ENCODE assay signal across 22 mouse cellular contexts in the genomic region with DNA sequence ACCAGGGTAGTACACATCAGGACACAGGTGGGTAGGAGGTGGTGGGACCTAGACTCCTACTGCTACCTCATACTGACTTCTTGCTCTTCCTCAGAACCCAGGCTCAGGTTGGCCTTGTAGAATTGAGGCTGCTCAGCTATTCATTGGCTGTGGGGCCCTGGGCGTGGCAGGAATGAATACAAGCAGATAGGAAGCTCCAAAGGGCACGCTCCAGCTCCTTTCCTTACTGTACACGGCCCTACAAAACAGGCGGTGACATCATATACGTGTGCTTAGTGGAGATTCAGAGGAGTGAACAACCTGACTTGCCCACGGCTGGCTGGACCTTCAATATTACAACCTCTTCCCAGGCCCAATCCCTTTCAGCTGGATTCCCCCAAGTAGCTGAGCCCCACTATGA.
"Had no signal": no experiment of that assay in that cellular context is flagged by ENCODE, and none has a peak within 500 bp of the region (broad histone marks: within the 10 kb centered on the region; RNA-seq: fewer than 3 reads in every experiment).

No protein-coding gene starts in this region.

- H3K36me3 ChIP-seq: midbrain, embryonic 12.5 days; midbrain, embryonic 15.5 days; neural tube, embryonic 12.5 days; neural tube, embryonic 15.5 days had no signal

- H3K4me3 ChIP-seq: layer of hippocampus, adult 2 months; left cerebral cortex, adult 2 months; megakaryocyte, embryonic 14.5 days; midbrain, embryonic 12.5 days; midbrain, embryonic 15.5 days; neural tube, embryonic 12.5 days; neural tube, embryonic 15.5 days had no signal

- DNase-seq: kidney, adult 18-20 months; kidney, adult 9 months; kidney, postnatal 25 days; layer of hippocampus, adult 9-11 months; layer of hippocampus, postnatal 36 days; liver, postnatal 0 days; lung, embryonic 14.5 days; lung, postnatal 36 days; right cerebral cortex, adult 18-20 months; right cerebral cortex, postnatal 14 days; right cerebral cortex, postnatal 4 days; thymus, postnatal 25 days had no signal

- H3K9me3 ChIP-seq: megakaryocyte, embryonic 14.5 days; midbrain, embryonic 12.5 days; midbrain, embryonic 15.5 days; neural tube, embryonic 12.5 days; neural tube, embryonic 15.5 days had no signal

- H3K9ac ChIP-seq: liver, embryonic 14.5 days; liver, postnatal 0 days; lung, embryonic 14.5 days; midbrain, embryonic 12.5 days; midbrain, embryonic 15.5 days; neural tube, embryonic 12.5 days; neural tube, embryonic 15.5 days had no signal

- H3K4me2 ChIP-seq: lung, embryonic 14.5 days; midbrain, embryonic 12.5 days; midbrain, embryonic 15.5 days; neural tube, embryonic 12.5 days; neural tube, embryonic 15.5 days had no signal

- ATAC-seq: liver, postnatal 0 days; lung, postnatal 0 days; midbrain, embryonic 15.5 days had no signal

- H3K27ac ChIP-seq: kidney, postnatal 0 days; layer of hippocampus, adult 2 months; left cerebral cortex, adult 2 months; liver, embryonic 14.5 days; midbrain, embryonic 12.5 days; midbrain, embryonic 15.5 days; neural tube, embryonic 12.5 days; neural tube, embryonic 15.5 days had no signal

- H3K27me3 ChIP-seq: midbrain, embryonic 15.5 days; neural tube, embryonic 12.5 days; neural tube, embryonic 15.5 days had no signal
